In genomic region chr3:59304944-59305343, GRCm38 (mm10) we compare ENCODE assay signal across 26 mouse cellular contexts.
"Had no signal": no experiment of that assay in that cellular context is flagged by ENCODE, and none has a peak within 500 bp of the region (broad histone marks: within the 10 kb centered on the region; RNA-seq: fewer than 3 reads in every experiment).

No protein-coding gene starts in this region.

- H3K4me1 ChIP-seq: heart, embryonic 10.5 days; heart, embryonic 13.5 days; heart, embryonic 15.5 days; hindbrain, embryonic 13.5 days; hindbrain, embryonic 15.5 days; kidney, embryonic 15.5 days; limb, embryonic 13.5 days; limb, embryonic 15.5 days; liver, embryonic 12.5 days had no signal

- H3K4me2 ChIP-seq: heart, embryonic 13.5 days; heart, embryonic 15.5 days; hindbrain, embryonic 13.5 days; hindbrain, embryonic 15.5 days; kidney, embryonic 15.5 days; limb, embryonic 13.5 days; limb, embryonic 15.5 days; liver, embryonic 12.5 days had no signal

- H3K27ac ChIP-seq: heart, embryonic 10.5 days; heart, embryonic 13.5 days; heart, embryonic 15.5 days; hindbrain, embryonic 13.5 days; hindbrain, embryonic 15.5 days; hindbrain, postnatal 0 days; kidney, embryonic 15.5 days; kidney, postnatal 0 days; layer of hippocampus, adult 2 months; limb, embryonic 13.5 days; limb, embryonic 15.5 days; liver, embryonic 12.5 days; liver, embryonic 14.5 days had no signal

- ATAC-seq: hindbrain, postnatal 0 days; intestine, embryonic 16.5 days; liver, embryonic 12.5 days had no signal

- H3K9me3 ChIP-seq: heart, embryonic 10.5 days; heart, embryonic 13.5 days; heart, embryonic 15.5 days; hindbrain, embryonic 13.5 days; hindbrain, embryonic 15.5 days; kidney, embryonic 15.5 days; limb, embryonic 13.5 days; limb, embryonic 15.5 days; liver, embryonic 12.5 days had no signal

- H3K9ac ChIP-seq: heart, embryonic 13.5 days; heart, embryonic 15.5 days; hindbrain, embryonic 13.5 days; hindbrain, embryonic 15.5 days; kidney, embryonic 15.5 days; limb, embryonic 13.5 days; limb, embryonic 15.5 days; liver, embryonic 12.5 days; liver, embryonic 14.5 days had no signal

- H3K27me3 ChIP-seq: heart, embryonic 13.5 days; heart, embryonic 15.5 days; hindbrain, embryonic 13.5 days; hindbrain, embryonic 15.5 days; kidney, embryonic 15.5 days; limb, embryonic 13.5 days; limb, embryonic 15.5 days; liver, embryonic 12.5 days had no signal

- H3K4me3 ChIP-seq: heart, embryonic 10.5 days; heart, embryonic 13.5 days; heart, embryonic 15.5 days; hindbrain, embryonic 13.5 days; hindbrain, embryonic 15.5 days; kidney, embryonic 15.5 days; layer of hippocampus, adult 2 months; limb, embryonic 13.5 days; limb, embryonic 15.5 days; liver, embryonic 12.5 days had no signal

- DNase-seq: gastrocnemius, postnatal 14 days; gastrocnemius, postnatal 36 days; heart, adult 18-20 months; heart, postnatal 14 days; heart, postnatal 36 days; kidney, adult 11 months; kidney, adult 2 months; kidney, adult 9 months; kidney, postnatal 14 days; kidney, postnatal 36 days; layer of hippocampus, postnatal 36 days; left cerebral cortex, postnatal 4 days had no signal

- H3K36me3 ChIP-seq: heart, embryonic 10.5 days; heart, embryonic 13.5 days; heart, embryonic 15.5 days; hindbrain, embryonic 15.5 days; kidney, embryonic 15.5 days; limb, embryonic 13.5 days; limb, embryonic 15.5 days; liver, embryonic 12.5 days had no signal
